Mouse (Mus musculus) embryo, embryonic 10.5 days (tissue): ENCODE data around the gene B3gnt8.

Experiments
- DNase-seq: peaks from one replicate; pipeline ENCODE4 v3.0.0-alpha.2; 2015; ENCODE audit warnings: low spot score

B3gnt8 gene

DNA sequence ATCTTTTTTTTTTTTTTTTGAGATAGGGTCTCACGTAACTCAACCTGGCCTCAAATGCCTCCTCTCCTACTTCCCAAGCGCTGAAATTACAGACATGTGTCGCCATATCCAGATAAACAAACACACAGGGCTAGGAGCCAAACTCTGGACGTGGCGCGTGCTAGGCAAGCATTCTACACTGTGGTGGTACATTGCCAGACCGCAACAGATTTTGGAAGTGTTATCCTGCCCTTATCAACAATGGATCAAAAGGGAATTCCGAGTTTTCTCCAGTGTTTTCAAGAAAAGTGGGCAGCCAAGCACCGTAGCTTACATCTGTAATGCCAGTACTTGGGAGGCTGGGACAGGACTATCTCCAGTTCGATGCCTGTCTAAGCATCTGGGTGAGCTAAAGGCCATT lies 31.3 kb downstream of the B3gnt8 start:
- DNase-seq, result no peak

DNA sequence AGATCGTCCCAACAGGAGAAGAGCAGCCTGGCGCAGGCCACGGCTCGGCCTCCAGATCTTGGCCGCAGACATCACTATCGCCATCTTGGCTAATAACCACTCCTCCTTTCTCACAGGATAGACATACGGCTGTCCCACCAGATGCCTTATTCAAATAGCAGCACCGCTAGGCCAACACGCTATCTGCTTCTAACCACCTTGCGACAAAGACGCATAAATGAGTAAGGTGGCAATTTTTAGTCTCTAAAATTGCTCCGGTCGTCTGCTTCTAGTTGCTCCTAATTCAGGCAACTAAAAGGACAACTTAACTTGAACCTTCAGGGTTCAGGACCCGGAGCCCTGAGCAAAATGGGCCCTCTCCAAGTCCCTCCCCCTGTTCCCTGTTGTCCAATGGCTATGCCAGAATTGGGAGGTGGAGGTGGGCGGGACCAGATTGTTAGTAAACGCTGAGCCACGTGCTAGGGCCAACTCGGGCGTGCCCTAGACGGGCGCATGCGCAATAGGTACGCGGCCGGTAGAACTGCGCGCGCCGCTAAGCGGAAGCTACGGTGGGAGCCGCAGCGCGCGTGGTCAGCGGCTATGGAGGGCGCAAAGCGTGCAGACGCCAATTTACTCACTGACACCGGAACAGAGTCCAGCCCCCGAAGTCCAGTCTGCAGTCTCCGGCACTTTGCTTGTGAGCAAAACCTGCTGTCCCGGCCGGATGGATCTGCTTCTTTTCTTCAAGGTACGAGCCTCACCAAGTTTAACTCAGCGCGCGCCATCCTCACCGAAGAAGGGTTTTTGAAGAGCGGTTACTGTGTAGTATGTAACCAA lies 32.4 kb downstream of the B3gnt8 start, which contains the start of the genes Bckdha and Exosc5:
Bckdha (minus strand) TSS at position 325 of the 816 bp plus-strand sequence.
Exosc5 (plus strand) TSS at position 508 of the 816 bp plus-strand sequence.
- DNase-seq, result peak; percentile 100

GRCm38 (mm10) chr7:25666381-25666780 lies 39.9 kb downstream of the B3gnt8 start:
- no peak for DNase-seq

- no peak for DNase-seq
Measured at GRCm38 (mm10) chr7:25669158-25669557, 42.7 kb downstream of the B3gnt8 start.

DNA sequence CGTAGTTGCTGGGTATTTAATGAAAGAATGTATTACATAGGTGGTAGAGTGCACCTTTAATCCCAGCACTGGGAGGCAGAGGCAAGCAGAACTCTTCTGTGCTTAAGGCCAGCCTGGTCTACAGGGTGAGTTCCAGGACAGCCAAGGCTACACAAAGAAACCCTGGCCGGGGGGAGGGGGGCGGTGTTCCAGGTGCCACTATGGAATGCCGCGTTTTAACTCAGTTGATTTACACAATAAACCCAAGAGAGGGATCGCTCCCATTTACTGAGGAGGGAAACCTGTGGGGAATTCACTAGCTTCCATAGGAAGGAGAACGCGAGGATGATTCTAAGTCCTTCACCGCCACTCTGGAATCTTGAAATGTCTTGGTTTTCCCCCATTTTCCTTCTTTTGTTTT lies 43.2 kb downstream of the B3gnt8 start:
- DNase-seq, result no peak

GRCm38 (mm10) chr7:25670096-25670495 lies 43.6 kb downstream of the B3gnt8 start:
- DNase-seq, result no peak

GRCm38 (mm10) chr7:25671686-25672085 lies 45.2 kb downstream of the B3gnt8 start:
- no peak for DNase-seq

GRCm38 (mm10) chr7:25672442-25672841 lies 46.0 kb downstream of the B3gnt8 start:
- no peak for DNase-seq

GRCm38 (mm10) chr7:25674297-25674696 lies 47.8 kb downstream of the B3gnt8 start:
- no peak for DNase-seq

DNA sequence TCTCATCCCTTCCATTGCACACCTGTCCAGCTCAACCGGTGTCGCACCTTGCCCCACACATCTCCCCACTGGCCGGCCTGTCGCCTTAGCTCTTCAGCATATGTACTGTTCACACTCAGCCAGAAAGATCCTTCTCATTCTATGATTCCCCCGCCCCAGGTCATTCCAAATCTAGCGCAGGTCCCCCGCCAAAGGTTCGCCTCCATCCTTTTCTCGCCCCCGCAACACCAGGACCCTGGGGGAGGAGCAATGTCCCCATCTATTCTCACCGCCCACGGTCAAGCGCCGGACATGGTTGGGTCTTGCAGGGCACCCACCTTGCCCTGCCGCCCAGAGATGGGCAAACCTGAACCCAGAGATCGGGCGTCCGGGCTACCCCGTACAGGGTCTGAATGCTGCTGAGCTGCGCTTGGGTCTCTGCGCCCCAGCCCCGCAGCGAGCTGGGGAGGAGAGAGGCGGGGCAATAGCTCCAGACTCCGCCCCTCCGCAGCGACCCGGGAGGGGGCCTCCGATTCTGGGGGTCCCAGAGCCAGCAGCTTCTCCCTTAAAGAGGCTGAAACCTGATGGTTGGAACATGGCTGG lies 48.4 kb downstream of the B3gnt8 start, which contains the start of gene Tmem91:
Tmem91 (minus strand) TSS at position 448 of the 582 bp plus-strand sequence.
- DNase-seq, result no peak

DNA sequence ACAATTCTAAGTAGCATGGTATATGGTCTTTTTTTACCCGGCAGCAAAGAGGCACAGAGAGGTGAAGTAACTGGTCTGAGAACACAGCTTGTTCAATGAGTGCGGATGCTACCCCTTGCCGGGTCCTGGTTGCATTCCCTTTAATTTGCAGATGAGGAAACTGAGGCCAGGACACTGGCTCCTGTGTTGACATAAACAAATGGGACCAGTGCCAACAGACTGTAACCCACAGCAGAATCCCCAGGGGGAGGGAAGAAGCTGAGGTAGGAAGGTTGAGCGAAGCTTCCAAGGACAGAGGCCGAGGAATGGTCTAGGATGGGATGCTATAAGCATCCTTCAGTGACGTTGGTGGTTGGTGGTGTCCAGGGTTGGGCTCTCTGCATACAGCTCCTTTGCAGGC lies 49.0 kb downstream of the B3gnt8 start:
- no peak for DNase-seq

- DNase-seq, result no peak
Measured at GRCm38 (mm10) chr7:25676085-25676781, 49.8 kb downstream of the B3gnt8 start.

DNA sequence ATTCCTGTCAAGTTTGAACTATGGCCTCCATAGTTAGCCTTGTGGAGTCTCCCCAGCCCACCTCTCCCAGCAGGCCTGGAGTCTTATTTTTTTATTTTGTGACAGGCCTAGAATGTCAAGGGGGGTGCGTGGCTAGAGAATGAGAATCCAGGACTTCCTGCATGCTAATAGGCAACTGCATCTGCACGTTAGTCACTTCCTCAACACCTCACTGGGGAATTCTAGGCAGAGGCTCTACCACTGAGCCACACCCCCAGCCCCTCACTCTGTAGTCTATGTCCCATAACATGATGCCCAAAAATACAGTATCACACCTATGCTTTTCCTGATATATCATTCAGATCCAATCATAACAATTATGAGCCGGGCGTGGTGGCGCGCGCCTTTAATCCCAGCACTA lies 50.6 kb downstream of the B3gnt8 start:
- DNase-seq, result no peak

DNA sequence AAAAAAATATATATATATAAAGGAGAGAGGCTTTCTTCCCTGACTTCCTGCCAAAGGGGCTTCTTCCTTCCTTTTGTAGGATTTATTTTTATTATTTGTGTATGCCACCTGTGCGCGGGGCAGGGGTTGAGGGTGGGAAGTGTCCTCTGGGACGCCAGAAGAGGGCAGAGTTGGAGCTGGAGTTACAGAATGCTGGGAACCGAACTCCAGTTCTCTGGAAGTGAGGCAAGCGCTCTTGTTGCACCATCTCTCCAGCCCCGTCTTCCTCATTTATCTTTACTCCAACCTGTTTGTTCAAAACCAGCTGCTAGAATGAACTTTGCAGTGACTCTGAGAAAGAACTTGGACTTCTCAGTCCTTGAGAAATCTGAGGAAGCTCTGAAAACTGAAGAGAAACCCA lies 53.5 kb downstream of the B3gnt8 start:
- DNase-seq, result peak; percentile 43

DNA sequence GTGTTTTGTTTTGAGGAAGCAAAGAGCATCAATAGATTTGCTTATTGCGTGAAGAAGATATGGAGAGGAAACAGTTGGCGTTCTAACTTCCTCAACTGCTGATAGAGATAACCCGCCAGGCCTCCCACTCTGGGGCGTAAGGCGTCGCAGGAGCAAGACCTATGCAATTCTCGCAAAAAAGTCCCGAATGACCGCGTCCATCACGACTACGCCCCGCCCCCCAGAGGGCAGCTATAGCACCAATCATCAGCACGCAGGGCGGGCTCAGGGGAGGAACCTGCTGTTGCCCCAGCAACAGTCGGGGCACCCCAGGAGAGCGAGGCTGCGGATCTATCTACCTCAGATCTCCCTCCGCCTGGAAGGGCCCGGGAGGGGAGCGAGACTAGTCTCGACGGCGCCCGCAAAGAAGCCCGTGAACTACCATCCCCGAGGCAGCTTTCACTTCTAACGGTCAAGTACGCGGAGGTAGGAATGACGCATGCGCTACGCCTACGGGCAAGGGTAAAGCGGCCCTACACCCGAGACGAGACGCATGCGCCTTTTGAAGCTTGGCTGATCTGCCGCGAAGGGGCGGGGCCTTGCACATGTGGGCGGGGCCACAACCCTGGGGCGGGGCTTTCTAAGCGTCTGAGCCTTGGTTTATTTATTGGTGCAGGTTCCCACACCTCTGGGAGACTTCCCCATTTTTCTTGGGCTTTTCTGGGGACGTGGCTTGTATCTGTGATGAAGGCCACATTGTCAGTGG lies 54.2 kb downstream of the B3gnt8 start, which contains the start of gene B9d2:
B9d2 (plus strand) TSS at position 267 of the 745 bp plus-strand sequence.
- DNase-seq, result peak; percentile 97

DNA sequence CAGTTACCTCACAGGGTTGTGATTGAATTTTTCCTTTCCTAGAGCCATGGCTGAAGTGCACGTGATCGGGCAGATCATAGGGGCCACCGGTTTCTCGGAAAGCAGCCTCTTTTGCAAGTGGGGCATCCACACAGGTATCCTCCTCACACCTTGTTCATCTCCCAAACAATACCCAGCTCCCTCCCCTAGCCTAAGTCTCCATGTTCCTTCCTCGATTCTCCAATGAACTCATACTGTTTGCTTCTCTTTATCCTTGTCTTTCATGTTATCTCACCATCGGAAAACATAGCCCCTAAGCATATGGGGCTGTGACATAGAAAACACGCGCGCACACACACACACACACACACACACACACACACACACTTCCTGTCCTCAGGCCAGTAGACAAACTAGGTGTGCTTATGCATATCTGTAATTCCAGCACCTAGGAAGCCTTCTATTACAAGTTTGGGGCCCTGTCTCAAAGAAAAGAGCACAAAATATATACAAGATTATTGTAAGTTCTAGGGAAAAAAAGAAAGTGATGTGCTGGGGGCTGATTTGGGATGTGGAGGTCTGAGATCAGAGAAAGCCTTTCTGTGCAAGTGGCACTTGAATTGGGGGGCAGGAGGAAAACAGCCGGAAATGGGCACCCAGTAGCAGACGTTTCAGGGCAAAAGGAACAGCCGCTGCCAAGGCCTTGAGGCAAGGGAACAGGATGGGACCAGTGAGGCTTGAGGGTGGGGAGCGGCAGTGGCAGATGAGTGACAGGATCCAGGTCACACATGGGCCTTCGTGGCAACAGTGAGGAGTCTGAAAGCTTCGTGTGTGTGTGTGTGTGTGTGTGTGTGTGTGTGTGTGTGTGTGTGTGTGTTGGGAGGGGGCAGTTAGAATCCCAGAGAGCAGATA lies 55.1 kb downstream of the B3gnt8 start:
- DNase-seq, result no peak

DNA sequence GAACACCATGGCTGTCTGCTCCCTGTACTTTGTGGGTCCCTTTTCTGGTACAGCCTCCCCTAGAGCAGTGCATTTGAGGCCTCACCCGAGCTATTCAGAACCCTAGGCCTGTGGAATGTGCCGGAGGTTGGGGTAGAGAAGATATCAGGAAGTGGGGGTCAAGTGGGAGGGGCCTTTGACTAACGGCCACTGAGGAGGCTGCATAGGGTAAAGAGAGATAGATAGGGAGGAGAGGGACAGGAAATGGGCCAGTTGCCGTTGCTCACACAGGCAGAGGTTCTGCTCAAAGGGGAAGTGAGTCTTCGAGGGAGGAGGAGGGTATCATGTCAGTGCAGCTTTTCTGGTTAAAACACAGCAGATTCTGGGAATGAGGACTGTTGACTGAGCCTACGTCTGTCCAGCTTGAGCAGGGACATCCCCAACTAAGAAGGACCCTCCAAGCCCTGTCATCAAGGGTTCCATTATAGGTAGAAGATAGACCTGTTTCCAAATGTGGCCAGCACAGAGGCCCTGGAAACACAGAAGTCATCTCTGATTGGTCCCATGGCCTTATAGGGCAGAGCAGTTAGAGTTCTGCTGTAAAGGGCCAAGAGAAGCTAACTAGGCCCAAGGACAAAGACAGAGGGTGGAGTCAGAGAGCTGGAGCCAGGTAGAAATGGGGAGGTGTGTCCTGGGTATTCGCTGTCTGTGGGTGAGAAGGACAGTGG lies 57.2 kb downstream of the B3gnt8 start:
- no peak for DNase-seq

DNA sequence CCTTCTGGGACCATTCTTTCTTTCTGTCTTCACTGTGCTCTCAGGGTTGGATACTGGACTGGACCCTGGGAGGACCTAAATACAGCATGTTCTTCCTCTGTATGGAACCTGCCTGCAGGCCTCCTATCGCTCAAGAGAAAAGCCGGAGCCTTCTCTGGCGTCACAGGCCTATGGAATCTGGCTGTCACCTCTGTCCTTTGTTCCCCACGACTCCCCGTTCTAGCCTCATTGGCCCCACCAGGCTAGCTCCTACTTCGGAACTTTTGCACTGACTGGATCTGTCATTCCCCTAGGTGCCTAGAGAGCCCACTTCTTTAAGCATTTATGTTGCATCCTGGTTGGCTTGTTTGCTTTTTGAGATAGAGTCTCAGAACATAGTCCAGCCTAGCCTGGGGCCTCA lies 58.2 kb downstream of the B3gnt8 start:
- no peak for DNase-seq
